Mouse (Mus musculus) intestine, postnatal 0 days (tissue): ENCODE measurements around the gene Trim16. TPM values are rescaled to one million over a fixed set of nuclear protein-coding genes. Genes with fewer than 3 reads are reported as not detected.

Experiments
- ATAC-seq: fragments of 200-750 bp; cut with Nextera tagmentation; 2 replicates; pipeline ENCODE4 v1.8.0; 2017; ENCODE audit warnings: mild to moderate bottlenecking, moderate TSS enrichment, moderate library complexity
- H3K27ac ChIP-seq: fragments of 300-500 bp; sonication (generic); 2 replicates; pipeline ENCODE4 v1.5.1; 2014; ENCODE audit warnings: mild to moderate bottlenecking, low read depth, low read length, moderate library complexity
- H3K27me3 ChIP-seq: fragments of 300-500 bp; sonication (generic); replicated peaks from 2 replicates; pipeline ENCODE4 v1.6.1; 2014; ENCODE audit warnings: low read length, mixed read lengths; ENCODE audit not compliant: control insufficient read depth, insufficient read depth
- H3K36me3 ChIP-seq: fragments of 300-500 bp; sonication (generic); 2 replicates; pipeline ENCODE4 v1.6.1; 2014; ENCODE audit warnings: mild to moderate bottlenecking, moderate library complexity; ENCODE audit not compliant: control insufficient read depth, insufficient read depth
- H3K4me1 ChIP-seq: fragments of 300-500 bp; sonication (generic); replicated peaks from 2 replicates; pipeline ENCODE4 v1.6.1; 2014; ENCODE audit warnings: antibody characterized with exemption, low read length, mixed read lengths; ENCODE audit not compliant: control insufficient read depth, insufficient read depth
- H3K4me2 ChIP-seq: fragments of 300-500 bp; sonication (generic); replicated peaks from 2 replicates; pipeline ENCODE4 v1.6.1; 2014; ENCODE audit warnings: low read depth, mild to moderate bottlenecking, moderate library complexity
- H3K4me3 ChIP-seq: fragments of 300-500 bp; sonication (generic); 2 replicates; pipeline ENCODE4 v1.5.1; 2014; ENCODE audit warnings: low read depth, low read length
- H3K9ac ChIP-seq: fragments of 300-500 bp; sonication (generic); 2 replicates; pipeline ENCODE4 v1.6.1; 2014; ENCODE audit warnings: mild to moderate bottlenecking, low read depth, low read length
- H3K9me3 ChIP-seq: fragments of 300-500 bp; sonication (generic); 2 replicates; pipeline ENCODE4 v1.6.1; 2016; ENCODE audit warnings: mixed run types; ENCODE audit not compliant: control insufficient read depth
- CTCF ChIP-seq: sonication (generic); IDR thresholded peaks from 2 replicates; pipeline ENCODE4 v1.5.1; 2016; ENCODE audit warnings: low read depth, mild to moderate bottlenecking, control low read depth, antibody characterized with exemption, moderate library complexity
- WGBS: fragments of 180-500 bp; shearing (Covaris S2); extraction: QIAGEN DNeasy Blood & Tissue Kit; methylation state at CpG from one replicate; pipeline ENCODE4 v1.1.7; 2014; 5-methylcytosine and 5-hydroxymethylcytosine counted together
- polyA plus RNA-seq: library from polyadenylated mRNA; unstranded; fragments of >200 nt; fragmentation: Nextera tagmentation; extraction: Ambion mirVana; gene quantifications from 2 replicates; pipeline ENCODE4 v1.2.1, GENCODE M21; 2015

The Trim16 gene
- polyA plus RNA-seq, result 10.8 and 11.5 TPM in 2 replicates

DNA sequence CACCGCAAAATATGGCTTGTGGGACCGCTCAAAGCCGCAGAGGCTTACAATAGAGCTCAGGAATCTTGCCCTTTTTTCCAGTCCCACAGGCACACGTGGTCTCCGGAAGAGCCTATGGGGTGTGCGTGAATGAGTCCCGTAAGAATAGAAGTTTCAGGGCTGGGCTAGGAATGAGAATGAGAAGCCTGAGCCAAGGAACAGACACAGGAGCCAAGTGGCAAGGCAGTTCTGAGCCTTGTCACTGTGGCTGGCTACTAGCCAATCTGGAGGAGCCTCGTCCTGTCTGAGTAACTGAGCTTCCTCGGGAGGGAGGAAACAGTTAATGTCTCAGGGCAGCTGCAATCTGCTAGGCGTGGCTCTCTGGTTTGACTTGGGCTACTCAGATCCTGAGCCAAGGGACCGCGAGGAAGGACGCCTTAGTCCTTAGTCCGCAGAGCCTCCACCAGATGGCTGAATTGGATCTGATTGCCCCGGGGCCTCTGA lies at the start of gene Trim16:
Gene Trim16 (plus strand): TSS at position 173 of the 483 bp plus-strand sequence.
- peak within 1 kb of the TSS; percentile 61 for H3K4me3 ChIP-seq
- H3K27me3 ChIP-seq, result no peaks in the 10 kb centered on the region
- peak within 1 kb of the TSS; percentile 87 for H3K4me2 ChIP-seq
- H3K4me1 ChIP-seq, result 0 out of 2 replicates have a peak, but pooled peaks cover 10% of the 10 kb centered on the region
- ATAC-seq, result peak; percentile 74
- H3K9ac ChIP-seq, result peak within 1 kb of the TSS; percentile 57
- WGBS, result 2% methylated on average over 15 of the region's 15 CpGs
- no peaks in the 10 kb centered on the region; the same call in 1 of the 2 replicates for H3K36me3 ChIP-seq
- peak within 1 kb of the TSS; percentile 84 for H3K27ac ChIP-seq
- H3K9me3 ChIP-seq, result no peaks in the 10 kb centered on the region
- TF ChIP-seq CTCF, result no peak

DNA sequence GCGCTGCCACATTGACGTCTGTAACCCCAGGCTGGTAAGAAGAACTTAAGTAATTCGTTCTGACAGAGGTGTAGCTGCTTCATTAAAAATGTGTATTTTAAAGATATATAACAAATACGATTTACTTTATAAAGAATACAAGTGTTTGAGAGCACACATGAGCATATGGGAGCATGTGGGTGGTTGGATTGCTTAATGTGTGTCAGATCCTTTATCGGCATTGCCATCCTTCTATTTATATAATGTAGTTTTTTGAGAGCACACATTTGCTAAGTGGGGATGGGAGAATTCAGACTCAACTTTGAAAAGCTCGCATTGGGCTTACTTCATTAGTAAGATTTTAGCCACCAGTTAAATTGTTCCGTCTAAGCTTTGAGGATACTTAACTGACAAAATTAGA lies 43.5 kb upstream of the Trim16 start:
- H3K4me2 ChIP-seq, result no peak overlapping the region
- H3K27me3 ChIP-seq, result no peaks in the 10 kb centered on the region
- no peak overlapping the region for H3K9ac ChIP-seq
- no peak overlapping the region for H3K4me3 ChIP-seq
- 97% methylated on average over 7 of the region's 7 CpGs for WGBS
- ATAC-seq, result no peak
- no peak overlapping the region for H3K27ac ChIP-seq
- no peaks in the 10 kb centered on the region for H3K4me1 ChIP-seq
- no peak for TF ChIP-seq CTCF
- peaks cover 19% of the 10 kb centered on the region for H3K36me3 ChIP-seq
- H3K9me3 ChIP-seq, result peaks cover 24% of the 10 kb centered on the region

DNA sequence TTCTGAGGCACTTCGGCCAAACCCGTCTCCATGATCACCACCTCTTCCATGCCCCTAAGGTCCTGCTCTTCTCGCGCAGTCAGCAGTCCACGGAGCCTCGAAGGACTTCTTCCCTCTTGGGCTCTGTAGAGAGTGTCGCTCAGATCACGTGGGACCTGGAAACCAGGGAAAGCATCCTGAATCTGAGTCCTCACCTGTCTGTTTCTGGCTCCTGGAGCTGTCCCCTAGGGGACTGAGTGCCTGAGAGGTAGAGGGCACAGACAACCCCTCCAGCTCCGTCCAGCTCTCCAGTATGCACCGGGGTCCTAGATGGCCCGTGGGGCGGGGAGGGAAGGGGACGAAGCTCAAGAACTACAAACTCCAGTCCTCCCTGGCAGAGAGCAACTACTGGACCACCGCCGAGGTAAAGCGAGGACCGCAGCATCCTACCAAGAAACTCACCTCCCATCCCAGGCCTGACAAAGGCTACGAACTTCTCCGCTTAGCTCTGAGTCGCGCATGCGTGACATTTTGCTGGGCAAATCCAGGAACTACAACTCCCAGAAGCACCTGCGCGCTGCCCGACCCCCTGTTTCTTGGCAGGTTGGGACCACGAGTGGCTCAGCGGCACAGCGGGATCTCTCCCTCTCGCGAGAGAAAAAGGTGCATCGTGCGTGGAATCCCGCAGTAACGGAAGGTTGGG lies 31.0 kb upstream of the Trim16 start, which contains the start of gene Zfp286:
Gene Zfp286 (minus strand): TSS at position 528 of the 682 bp plus-strand sequence.
- no peak for TF ChIP-seq CTCF

DNA sequence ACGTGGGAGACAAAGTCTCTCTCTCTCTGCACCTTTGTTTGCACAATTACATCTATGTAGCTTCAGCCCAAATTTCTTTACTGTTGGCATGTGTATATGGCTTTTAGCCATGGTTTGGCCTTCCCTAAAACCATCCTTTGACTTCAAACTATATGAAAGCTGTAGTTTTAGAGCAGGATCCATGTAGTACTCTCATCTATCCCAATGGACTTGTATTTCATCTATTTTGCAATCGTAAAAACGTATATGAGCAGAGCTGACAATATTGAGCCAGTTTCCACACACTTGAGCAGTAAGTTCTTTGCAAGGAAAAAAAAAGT lies 30.5 kb upstream of the Trim16 start:
- whole genome bisulfite sequencing, result 59% methylated on average over 3 of the region's 3 CpGs
- ATAC-seq, result no peak
- no peaks in the 10 kb centered on the region for H3K27me3 ChIP-seq
- 0 out of 2 replicates have a peak, but pooled peaks cover 4% of the 10 kb centered on the region for H3K4me1 ChIP-seq
- H3K36me3 ChIP-seq, result no peaks in the 10 kb centered on the region; the same call in 1 of the 2 replicates
- H3K9me3 ChIP-seq, result no peaks in the 10 kb centered on the region
- H3K27ac ChIP-seq, result no peak overlapping the region
- no peak for TF ChIP-seq CTCF
- H3K4me3 ChIP-seq, result peak overlapping the region; percentile 44; the same call in 1 of the 2 replicates
- H3K4me2 ChIP-seq, result peak overlapping the region; percentile 77
- H3K9ac ChIP-seq, result no peak overlapping the region

More for the DNA sequence above, 31.0 kb upstream of the Trim16 start, which contains the start of gene Zfp286:
- H3K27ac ChIP-seq, result no peak within 1 kb of the TSS
- H3K4me2 ChIP-seq, result peak within 1 kb of the TSS; percentile 77
- 6% methylated on average over 34 of the region's 34 CpGs for WGBS
- H3K9me3 ChIP-seq, result no peaks in the 10 kb centered on the region
- H3K9ac ChIP-seq, result 0 out of 2 replicates have a peak within 1 kb of the TSS, but pooled peaks have one; percentile 37
- H3K27me3 ChIP-seq, result no peaks in the 10 kb centered on the region
- peak within 1 kb of the TSS; percentile 44 for H3K4me3 ChIP-seq
- 0 out of 2 replicates have a peak, but pooled peaks cover 4% of the 10 kb centered on the region for H3K4me1 ChIP-seq
- H3K36me3 ChIP-seq, result no peaks in the 10 kb centered on the region; the same call in none of the 2 replicates
- peak; percentile 74 for ATAC-seq

DNA sequence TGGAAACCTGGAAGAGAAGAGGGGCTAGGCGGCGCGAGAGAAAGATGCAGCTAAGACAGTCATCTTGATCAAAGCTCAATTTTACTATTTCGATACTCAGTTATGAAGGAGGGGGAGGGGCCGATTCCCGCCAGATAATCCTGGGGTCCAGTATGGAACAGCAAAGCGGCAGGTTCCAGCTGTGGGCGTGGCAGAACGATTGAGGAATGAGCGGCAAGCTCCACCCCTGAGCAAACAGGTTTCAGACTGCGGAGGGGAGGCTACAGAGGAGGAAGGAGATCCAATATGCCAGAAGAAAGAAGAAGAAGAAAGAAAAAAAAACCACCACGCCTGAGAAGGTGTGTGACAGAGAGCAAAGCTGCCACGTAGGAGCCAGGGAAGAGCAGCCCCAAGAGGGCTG lies 15.9 kb upstream of the Trim16 start:
- ATAC-seq, result no peak
- no peaks in the 10 kb centered on the region for H3K36me3 ChIP-seq
- WGBS, result 32% methylated on average over 13 of the region's 13 CpGs
- no peak for TF ChIP-seq CTCF
- no peak overlapping the region for H3K27ac ChIP-seq
- peak overlapping the region; percentile 44 for H3K4me2 ChIP-seq
- no peaks in the 10 kb centered on the region; the same call in 1 of the 2 replicates for H3K9me3 ChIP-seq
- H3K4me3 ChIP-seq, result no peak overlapping the region
- no peaks in the 10 kb centered on the region for H3K27me3 ChIP-seq
- H3K9ac ChIP-seq, result no peak overlapping the region
- H3K4me1 ChIP-seq, result no peaks in the 10 kb centered on the region

DNA sequence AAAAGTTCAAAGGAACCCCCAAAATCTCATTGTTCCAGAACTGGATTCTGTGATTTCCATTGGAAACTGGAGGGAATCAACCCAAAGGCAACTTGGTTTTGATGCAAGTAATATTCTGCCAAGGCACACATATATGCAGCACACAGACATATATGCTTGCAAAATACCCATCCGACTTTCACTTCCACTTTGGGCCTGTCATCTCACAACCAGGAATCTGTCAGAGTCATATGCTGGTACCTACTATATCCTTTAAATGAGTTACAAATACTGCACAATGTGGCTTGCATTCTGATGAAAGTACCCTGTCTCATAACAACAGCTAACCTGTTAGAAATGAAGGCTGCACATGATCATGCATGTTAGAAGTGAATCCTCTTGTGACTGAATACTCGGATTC lies 12.1 kb upstream of the Trim16 start:
- no peak for ATAC-seq
- Histone ChIP-seq H3K9me3 (no peaks in the 10 kb centered on the region; the same call in 1 of the 2 replicates), H3K4me1 (no peaks in the 10 kb centered on the region), H3K9ac (no peak overlapping the region), H3K4me2 (no peak overlapping the region), H3K27me3 (no peaks in the 10 kb centered on the region), H3K4me3 (no peak overlapping the region), H3K36me3 (no peaks in the 10 kb centered on the region), H3K27ac (no peak overlapping the region)
- no peak for TF ChIP-seq CTCF
- WGBS, result 76% methylated on average over 2 of the region's 2 CpGs
